Mouse (Mus musculus) urinary bladder, postnatal 25 days (tissue): ENCODE results near the gene Trip13.
A peak's percentile ranks its signal among the peaks of the same experiment; 100 is the strongest.

Source experiments
- DNase-seq: peaks from one replicate; pipeline ENCODE4 v3.0.0; 2022; ENCODE audit warnings: low spot score

Trip13 gene

DNA sequence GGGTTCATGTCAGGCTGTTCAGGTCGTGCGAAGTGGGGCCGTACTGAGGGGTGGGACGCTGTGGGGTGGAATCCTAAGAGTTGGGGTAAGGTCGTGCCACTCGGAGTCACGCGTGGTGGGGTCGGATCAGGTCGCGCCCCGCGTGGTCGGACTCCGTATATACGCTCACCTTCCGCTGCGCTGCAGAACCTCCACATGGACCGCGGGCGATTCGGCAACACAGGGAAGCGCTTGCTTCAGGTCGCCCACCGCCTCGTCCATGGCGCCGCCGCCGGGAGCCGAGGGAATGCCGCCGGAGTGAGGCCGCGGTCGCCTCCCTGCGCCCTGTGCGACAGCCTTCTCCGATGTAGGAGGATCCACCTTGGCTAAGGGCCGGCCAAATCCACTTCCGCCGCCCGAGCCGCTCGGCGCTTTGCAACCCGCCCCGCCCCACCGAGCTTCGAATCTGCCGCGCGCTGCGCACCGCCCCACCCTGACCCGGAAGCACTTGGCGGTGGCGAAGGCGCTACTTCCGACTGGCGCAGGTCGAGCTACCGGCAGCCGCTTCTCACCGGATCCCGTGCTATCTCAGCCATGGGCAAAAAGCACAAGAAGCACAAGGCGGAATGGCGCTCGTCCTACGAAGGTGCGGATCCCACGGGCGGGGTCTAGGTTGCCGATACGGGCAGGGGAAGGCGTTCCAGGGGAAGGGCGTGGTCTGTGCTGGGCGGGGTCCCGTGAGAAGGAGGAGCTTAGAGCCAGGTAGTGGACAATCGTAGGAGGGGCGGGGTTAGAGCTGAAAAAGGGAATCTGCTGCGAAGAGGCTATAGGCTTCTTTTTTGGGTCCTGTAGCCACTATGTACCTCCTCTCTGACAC, at the start of gene Trip13, which contains the start of gene Brd9:
Trip13 (minus strand) TSS at position 464 of the 856 bp plus-strand sequence.
Brd9 (plus strand) TSS at position 491 of the 856 bp plus-strand sequence.
- peak; percentile 97 for DNase-seq

DNA sequence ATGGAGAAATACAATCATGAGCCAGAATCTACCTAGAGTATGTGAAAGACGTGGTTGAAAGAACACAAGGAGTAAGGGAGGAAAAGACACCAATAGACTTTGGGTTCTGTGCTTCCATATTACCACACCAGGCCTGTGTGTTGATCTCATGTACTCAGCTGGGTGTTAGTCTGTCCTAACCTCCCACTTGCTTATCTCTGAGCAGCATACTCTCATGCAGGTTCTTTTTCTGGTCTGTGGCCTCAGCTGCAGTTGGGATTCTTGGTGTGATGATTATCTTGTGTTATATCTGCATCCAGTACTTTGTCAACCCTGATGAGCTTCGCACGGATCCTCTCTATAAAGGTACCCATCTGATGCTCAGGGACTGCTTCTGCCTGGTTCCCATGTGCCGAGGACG, 39.4 kb upstream of the Trip13 start:
- no peak for DNase-seq

DNA sequence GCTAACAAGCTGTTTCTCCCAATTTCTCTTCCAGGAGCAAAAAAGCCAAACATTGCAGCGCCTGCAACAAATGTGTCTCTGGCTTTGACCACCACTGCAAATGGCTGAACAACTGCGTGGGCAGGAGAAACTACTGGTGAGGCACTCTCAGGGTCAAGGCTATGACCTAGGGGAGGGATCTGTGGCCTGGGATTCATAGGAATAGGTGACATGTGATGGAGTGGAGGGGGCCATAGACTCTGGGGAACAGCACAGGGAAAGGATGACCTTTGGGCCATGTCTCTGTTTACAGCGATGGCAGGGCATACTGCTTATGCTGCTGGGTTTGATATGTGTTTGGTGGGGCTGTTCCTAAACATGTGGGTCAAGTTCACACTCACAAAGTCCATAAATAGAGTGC, 36.9 kb upstream of the Trip13 start:
- no peak for DNase-seq

DNA sequence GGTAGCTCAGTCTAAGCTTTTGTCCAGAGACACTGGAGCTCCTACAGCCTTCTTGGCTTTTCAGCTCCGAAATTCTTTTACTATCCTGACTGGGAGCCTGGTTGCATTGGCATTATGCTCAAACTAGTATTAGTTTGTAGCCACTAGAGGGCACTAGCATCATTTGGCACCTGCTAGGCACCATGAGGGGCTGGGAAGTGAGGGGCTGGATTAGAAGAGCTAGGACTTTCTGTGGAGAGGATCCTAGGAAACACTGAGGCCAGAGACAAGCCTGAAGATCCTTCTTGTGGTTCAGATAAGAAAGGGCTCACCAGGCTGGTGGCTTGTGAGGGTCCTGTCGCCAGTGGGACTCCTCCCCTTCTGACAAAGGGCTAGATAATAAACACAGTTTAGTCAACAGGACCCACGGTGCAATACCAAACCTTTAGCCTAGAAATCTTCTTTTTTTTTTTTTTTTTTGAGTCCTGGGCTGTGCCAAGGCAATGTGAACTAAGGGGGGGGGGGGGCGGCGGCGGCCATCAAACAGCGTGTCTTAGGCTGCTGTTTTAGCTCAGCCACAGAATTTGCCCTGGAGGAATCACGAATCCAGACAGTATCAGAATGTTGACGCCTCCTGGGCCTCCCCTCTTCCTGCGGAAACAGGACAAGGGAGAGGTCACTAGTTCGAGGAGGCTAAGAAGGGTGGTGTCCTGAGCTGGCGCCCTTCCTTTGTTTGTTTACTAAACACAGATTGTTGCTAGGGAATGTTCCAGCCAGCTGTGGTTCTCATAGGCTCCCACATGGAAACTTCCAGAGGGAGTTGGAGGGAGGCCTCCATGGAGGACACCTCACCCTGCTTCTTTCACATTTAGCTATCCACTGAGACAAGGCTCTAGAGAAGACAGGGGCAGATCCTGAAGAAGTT, 33.2 kb upstream of the Trip13 start:
- DNase-seq = peak; percentile 47

DNA sequence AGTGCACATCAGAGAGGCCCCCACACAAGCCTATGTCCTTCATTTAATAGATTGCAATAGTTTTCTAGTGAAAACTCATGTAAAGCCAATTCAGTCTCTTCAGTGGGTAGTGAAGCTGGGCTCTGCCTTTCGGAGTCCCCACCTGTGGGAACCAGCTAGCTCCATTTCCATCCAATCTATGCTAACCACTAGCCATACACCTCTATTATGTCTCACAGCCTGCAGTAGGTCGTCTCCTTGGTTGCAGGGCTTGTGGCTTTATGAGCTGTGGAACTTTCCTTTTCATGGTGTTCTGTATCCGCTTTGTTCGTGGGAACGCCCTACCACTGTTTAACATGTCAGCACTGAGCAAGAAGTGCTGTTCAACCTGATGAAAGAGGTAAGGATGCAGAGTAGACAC, 26.0 kb upstream of the Trip13 start, which contains the start of gene Zdhhc11:
Zdhhc11 (plus strand) TSS at position 301 of the 400 bp plus-strand sequence.
- DNase-seq = no peak

DNA sequence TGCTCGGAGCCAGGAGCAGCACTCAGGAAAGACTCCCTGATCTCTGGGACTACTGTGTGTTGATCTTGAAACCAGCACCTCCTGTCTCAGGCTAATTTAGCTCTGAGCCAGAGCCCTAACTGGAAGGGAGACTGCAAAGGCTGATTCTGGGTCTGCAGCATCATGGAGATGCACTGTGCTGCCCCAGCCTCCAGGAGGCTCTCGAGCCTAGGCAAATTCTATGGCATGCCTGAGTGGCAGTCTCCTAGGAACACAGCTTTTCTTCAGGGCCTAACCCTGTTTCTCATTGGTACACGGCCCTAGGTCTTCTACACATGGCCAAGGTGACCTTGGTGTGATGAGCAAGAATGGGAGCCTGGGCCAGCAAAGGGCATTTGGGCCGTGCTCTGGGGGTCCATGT, 23.6 kb upstream of the Trip13 start:
- no peak for DNase-seq

DNA sequence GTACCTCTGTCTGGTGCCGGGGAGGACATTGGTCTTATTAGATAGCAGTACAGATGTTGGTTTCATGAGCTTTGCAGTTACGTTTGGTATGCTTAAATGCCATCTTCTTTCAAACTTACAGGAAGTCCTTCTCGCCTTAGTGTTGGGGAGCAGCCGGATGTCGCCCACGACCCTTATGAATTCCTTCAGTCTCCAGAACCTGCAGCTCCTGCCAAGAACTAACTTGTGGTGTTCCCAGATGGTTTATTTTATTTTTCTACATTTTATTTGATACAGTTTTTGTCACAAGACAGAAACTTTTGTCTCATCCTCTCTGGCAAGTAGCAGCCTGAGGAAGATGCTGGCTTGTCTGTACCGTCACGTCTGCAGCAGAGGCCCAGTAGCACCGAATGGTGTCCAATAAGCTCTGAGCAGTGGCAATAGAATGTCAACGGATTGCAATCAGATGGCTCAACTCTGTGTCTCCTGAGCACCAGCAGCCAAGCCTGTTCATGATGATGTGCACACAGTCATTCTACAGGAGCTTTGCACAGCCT, 22.6 kb upstream of the Trip13 start:
- no peak for DNase-seq

DNA sequence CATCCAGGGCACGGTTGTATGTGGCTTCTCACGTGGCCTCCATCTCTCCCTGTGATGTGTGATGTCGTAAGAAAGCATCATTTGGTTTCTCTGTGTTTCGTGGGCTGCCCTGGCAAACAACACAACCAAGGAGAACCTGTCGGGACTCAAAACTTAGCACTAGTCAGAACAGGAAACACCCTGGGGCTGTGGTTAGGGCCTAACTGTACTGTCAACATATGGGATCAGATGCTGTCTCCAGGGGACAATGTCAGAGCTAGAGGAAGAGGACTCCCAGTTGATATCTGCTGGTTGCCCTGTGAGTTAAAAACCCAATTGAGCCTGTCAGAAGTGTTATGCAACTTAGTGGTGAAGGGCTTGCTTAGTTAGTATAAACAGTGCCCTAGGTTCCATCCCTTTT, 17.9 kb upstream of the Trip13 start:
- DNase-seq = no peak

DNA sequence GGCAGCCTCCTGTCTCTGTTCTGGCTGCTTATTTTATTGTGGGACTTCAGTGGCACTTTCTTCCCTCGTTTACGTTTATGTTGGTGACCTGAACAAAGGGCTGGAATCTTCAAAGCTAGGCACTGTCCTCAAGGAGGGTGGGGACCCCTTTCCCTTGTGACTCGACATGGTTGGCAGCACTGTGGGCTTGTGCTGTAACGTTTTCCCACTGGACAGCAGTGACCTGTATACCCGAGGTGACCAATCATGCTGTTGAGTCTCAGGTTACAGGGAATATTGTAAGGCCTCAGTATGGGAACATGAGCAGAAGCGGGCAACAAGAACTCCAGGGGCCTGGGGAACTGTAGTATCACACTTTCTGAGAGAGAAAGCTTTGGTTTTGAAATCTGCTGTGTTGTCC, 17.1 kb upstream of the Trip13 start:
- no peak for DNase-seq

DNA sequence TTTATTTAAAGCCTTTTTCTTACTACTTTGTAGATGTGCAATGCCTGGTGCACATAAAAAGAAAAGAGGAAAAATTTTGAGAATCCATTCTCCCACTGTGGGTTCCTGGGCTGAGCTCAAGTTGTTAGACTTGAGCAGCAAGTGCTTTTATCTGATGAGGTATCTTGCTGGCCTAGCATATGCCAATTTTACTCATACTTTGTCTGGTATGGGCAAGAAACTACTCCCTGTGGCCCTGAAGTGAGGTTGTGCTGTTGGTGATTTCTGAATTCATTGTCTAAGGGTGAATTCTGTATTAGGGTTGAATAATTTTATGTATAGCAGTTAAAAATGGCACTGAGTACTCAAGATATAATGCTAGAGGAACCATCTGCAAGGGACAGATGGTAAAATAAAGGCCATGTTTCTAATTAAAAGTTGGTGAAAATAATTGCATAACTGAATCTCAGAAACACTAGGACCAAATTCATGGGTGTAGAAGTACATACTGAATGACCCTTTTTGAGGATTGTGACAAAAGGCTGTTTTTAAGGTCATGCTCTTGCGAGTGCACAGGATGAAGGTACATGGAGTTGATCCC, 16.1 kb upstream of the Trip13 start:
- no peak for DNase-seq

DNA sequence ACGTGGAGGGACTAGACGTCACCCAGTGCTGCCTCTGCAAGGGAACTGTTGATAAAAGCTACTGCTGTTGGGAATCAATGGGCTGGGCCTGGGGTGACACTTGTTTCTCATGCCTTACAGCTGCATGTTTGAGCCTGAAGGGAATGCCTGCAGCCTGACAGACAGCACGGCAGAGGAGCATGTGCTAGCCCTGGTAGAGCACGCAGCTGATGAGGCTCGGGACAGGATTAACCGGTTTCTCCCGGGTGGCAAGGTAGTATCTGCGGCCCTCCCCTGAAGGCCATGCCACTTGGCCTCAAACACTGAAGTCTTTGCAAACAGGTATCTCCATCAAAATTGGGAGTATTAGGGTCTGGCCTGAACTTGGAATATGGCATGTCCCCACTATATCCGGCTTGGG, 7.0 kb upstream of the Trip13 start:
- peak; percentile 45 for DNase-seq

DNA sequence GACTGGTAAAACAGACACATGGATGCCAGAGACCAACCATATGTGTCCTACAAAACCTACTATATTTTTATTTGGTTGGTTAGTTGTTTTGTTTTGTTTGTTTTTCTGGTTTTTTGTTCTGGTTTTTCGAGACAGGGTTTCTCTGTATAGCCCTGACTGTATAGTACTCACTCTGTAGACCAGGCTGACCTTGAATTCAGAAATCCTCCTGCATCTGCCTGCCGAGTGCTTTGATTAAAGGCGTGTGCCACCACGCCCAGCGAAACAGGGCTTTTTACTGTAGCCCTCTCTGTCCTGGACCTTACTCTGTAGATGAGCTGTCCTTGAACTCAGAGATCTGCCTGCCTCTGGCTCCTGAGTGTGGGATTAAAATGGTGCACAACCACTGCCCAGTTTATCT, 1.5 kb upstream of the Trip13 start:
- no peak for DNase-seq

DNA sequence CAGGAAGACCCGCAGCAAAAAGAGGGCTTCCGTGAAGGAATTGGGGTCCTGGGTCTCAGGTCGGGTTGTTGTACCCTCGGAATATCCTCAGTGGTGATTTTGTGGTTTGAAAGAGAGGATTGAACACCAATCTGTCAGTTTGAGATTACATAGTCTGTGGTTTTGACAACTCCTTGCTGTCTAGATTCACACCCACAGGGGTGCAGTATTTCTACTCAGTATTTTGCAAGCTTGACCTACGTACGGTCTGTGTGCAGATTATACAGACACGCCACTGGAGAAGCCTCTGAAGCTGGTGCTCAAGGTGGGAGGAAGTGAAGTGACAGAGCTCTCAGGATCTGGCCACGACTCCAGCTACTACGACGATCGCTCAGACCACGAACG, 585 bp upstream of the Trip13 start:
- DNase-seq = no peak

DNA sequence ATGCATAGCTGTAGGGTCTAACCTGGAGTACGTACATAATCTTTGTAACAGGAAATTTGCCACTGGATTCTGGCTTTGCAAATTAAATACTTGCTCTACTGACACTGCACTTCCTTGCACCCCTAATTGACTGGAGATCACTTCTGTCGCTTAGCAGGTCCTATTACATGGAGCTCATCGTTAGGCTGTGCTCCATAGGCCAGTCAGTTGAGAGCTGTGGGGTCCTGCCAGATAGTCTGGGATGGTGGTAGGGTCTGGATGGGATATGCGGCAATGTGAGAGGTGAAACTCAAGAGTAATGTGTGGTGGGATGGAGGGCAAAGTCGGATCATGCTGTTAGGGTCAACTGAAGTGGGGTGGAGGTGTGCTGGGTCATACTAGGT, 655 bp downstream of the Trip13 start:
- no peak for DNase-seq

DNA sequence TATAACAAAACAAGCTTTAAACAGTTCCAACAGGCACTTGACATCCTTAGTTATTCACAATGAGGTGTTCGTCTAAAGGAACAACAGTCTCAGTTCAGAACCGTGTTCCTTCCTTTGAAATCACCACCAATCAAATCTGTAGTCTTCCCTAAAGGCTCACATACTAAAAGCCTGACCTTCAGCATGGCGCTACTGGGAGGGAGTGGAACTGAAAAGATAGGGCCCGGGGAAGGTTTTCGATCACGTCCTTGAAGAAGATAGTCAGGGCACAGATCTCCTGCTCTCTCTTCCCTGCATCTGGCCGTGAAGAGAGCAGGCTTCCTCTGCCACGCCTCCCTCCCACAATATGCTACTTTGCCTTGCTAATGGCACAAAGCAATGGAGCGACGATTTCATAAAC, 5.4 kb downstream of the Trip13 start:
- DNase-seq = no peak

DNA sequence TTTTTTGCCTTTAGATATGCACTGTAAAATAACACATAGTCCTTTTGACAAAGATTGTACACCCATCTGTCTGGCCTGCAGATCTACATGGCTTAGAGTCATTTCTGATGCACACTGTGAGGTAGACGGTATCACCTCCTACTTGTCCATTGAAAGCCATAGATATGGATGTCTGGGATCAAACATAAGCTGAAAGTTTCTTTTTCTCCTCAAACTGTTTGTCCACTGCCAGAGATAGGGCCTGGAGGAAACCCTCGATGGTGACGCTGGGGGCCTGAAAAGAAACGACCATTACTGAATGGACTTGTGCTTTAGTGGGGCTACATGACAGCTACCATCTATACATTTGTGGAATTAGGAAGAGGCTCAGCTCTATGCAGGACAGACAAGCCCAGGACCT, 24.5 kb downstream of the Trip13 start:
- no peak for DNase-seq

DNA sequence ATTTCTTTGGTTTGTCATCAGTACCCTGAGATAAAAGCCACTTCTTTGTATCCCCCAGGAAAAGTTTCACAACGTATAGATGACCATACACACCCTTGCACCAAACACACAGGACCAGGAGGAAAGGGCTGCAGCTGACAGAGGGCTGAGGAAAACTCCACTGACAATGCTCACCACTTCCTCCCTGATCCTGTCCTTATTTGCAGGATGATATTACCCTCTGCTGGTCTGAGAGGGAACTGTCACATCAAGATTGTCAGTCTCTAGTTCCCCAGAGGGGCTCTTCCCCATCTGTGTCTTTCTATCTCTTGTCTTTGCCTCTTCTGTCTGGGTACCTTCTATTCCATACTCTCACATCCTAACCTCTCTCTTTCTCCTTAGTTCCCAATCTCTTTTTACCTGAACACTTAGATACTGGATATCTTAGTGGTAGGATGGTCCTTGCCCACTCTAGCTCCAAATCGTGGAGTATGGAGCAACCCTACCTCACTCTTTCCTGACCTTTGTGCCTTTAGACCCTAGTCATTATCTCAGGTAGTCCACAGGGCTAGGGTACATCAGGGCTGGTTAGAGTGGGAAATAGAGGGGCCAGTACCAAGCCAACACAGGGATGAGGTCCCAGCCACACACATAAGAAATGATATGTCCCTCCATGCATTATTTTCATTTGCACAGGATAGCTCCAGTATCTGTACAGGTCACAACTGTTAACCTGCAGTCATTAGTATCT, 29.7 kb downstream of the Trip13 start:
- DNase-seq = peak; percentile 34

DNA sequence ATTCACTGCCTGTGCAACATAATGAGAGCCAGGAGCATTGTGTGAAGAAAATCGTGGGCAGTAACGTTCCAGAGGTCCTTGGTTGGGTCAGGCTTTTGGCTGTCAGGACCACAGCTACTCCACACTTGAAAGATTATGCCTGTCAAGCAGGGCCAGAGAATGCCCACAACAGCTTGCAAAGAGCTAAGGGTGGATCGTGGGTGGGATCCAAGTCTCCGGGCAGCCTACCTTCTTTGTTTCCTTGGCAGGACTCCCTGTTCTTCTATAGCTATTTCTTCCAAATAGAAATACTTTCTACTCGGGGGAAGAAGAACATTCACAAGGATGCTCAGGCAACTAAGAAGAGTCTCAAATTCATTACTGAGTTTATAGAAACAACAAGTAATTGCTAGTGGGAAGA, 30.4 kb downstream of the Trip13 start:
- DNase-seq = no peak

DNA sequence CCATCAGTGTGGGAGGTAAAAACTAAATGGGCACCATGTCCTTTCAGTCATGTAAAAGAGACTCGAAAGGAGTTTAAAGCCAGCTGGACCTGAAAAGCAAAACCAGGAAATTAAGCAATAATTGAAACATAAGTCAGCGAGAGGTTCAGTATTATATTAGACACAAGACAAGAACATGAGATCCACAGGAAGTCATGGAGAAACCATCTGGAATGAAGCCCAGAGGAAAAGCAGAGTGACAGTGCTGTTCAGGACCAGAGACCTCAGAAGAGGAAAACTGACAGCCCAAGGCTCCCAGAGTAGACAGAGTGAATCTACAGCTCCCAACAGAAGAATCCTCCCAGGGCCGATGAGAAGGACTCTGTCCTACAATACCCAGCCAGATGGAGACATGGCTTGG, 40.0 kb downstream of the Trip13 start:
- no peak for DNase-seq

DNA sequence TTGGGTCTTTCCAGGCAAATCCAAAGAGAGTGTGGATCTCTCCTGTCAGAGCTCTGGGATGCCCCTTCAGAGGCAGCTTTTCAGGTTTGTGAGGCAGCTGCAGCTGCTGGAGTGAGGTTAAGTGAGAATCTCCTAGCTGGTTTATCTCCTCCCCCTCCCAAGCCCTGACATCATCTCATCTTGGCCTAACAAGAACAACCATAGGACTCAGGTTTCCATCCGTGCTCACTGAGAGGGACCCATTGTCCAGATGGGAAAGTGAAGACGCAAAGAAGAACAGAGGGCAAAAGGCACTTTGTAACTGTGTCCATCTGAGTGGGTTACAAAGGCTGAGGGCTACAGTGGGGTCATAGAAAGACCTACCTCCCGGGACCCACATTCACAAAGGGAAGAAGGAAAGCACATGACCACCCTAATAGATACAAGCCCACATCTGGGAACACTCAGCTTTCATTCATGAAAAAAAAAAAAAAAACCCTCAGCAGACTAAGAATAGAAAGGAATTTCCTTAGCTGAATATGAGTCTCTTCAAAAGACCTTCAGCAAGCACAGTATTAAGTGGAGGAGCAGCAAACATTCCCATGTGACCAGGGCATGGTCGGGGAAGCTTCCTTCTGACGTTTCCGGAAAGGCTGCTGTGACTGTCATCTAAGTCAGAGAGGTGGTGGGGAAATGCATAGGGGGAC, 44.9 kb downstream of the Trip13 start:
- no peak for DNase-seq

DNA sequence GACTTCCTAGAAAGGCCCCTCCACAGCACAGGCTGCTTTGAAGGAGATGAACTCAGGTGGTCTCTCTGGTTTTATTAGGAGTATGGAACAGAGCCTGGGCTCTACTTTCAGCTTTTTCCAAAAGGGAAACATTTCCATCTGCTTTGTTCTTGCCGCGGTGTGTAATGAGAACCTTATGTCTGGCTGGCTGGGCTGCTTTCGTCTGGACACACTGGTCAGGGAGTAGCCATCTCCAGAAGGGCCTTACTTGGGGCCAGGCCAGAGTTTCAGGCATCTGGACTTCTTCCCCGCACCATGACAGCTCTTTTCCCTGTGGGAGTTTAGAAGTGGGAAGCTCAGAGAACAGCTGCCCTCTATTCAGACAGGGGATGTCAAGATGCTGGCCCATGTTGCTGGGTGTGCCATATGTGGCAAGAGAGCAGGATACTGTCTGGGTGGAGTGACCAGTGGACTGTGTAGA, 50.1 kb downstream of the Trip13 start:
- peak; percentile 60 for DNase-seq
